Mouse (Mus musculus) neural tube, embryonic 11.5 days (tissue): ENCODE results near the gene Sesn1. TPM values are rescaled to one million over a fixed set of nuclear protein-coding genes. Genes with fewer than 3 reads are reported as not detected.

Source experiments
- ATAC-seq: fragments of 200-750 bp; cut with Nextera tagmentation; 2 replicates; pipeline ENCODE4 v1.8.0; 2017; ENCODE audit warnings: moderate number of reproducible peaks, mild to moderate bottlenecking, moderate TSS enrichment, moderate library complexity; ENCODE audit not compliant: insufficient read depth, low FRiP score, low TSS enrichment
- DNase-seq: peaks from one replicate; pipeline ENCODE4 v3.0.0-alpha.2; 2015; ENCODE audit warnings: low spot score
- H3K27ac ChIP-seq: fragments of 300-500 bp; sonication (generic); 2 replicates; pipeline ENCODE4 v1.5.1; 2014; ENCODE audit warnings: low read depth, mild to moderate bottlenecking, low read length
- H3K27me3 ChIP-seq: fragments of 300-500 bp; sonication (generic); 2 replicates; pipeline ENCODE4 v1.6.1; 2014; ENCODE audit warnings: mild to moderate bottlenecking, low read length, mixed read lengths; ENCODE audit not compliant: control insufficient read depth, insufficient read depth
- H3K36me3 ChIP-seq: fragments of 300-500 bp; sonication (generic); 2 replicates; pipeline ENCODE4 v1.6.1; 2014; ENCODE audit warnings: mild to moderate bottlenecking, low read length, moderate library complexity, mixed read lengths; ENCODE audit not compliant: control insufficient read depth, insufficient read depth
- H3K4me1 ChIP-seq: fragments of 300-500 bp; sonication (generic); 2 replicates; pipeline ENCODE4 v1.6.1; 2014; ENCODE audit warnings: low read length, mixed read lengths; ENCODE audit not compliant: control insufficient read depth, insufficient read depth
- H3K4me2 ChIP-seq: fragments of 300-500 bp; sonication (generic); 2 replicates; pipeline ENCODE4 v1.6.1; 2014; ENCODE audit warnings: low read depth, mild to moderate bottlenecking, moderate library complexity
- H3K4me3 ChIP-seq: fragments of 300-500 bp; sonication (generic); 2 replicates; pipeline ENCODE4 v1.5.1; 2014; ENCODE audit warnings: low read depth, low read length
- H3K9ac ChIP-seq: fragments of 300-500 bp; sonication (generic); 2 replicates; pipeline ENCODE4 v1.6.1; 2014; ENCODE audit warnings: mild to moderate bottlenecking, low read length
- H3K9me3 ChIP-seq: fragments of 300-500 bp; sonication (generic); 2 replicates; pipeline ENCODE4 v1.6.1; 2016; ENCODE audit warnings: low read length; ENCODE audit not compliant: control insufficient read depth
- WGBS: fragments of 180-500 bp; shearing (Covaris S2); extraction: QIAGEN DNeasy Blood & Tissue Kit; methylation state at CpG from one replicate; pipeline ENCODE4 v1.1.7; 2014; 5-methylcytosine and 5-hydroxymethylcytosine counted together
- polyA plus RNA-seq: library from polyadenylated mRNA; unstranded; fragments of >200 nt; fragmentation: Nextera tagmentation; extraction: Ambion mirVana; gene quantifications from 2 replicates; pipeline ENCODE4 v1.2.1, GENCODE M21; 2014

Gene Sesn1
- polyA plus RNA-seq, 1 experiment from 2014 or later: 24.7 TPM

DNA sequence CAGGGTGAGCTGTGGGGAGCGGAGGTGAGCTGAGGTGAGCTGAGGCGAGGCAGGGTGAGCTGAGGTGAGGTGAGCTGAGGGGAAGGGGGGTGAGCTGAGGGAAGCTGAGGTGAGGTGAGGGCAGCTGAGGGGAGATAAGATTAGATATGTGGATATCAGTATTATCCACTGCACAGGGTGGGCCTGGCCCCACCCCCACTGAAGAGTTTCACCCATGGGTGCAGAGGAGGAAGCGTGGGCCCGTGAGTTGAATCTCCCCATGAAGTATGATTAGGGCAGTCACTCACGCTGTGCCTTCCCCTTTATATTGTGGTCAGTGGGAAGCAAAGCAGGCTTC is 143.8 kb downstream of the Sesn1 start:
- H3K27ac ChIP-seq: no peak overlapping the region
- no peak overlapping the region for H3K4me3 ChIP-seq
- H3K4me2 ChIP-seq: no peak overlapping the region
- 95% methylated on average over 5 of the region's 5 CpGs for WGBS
- H3K36me3 ChIP-seq: no peaks in the 10 kb centered on the region
- ATAC-seq: no peak
- no peak overlapping the region for H3K9ac ChIP-seq
- H3K4me1 ChIP-seq: no peaks in the 10 kb centered on the region
- no peak for DNase-seq
- H3K27me3 ChIP-seq: no peaks in the 10 kb centered on the region
- H3K9me3 ChIP-seq: no peaks in the 10 kb centered on the region

DNA sequence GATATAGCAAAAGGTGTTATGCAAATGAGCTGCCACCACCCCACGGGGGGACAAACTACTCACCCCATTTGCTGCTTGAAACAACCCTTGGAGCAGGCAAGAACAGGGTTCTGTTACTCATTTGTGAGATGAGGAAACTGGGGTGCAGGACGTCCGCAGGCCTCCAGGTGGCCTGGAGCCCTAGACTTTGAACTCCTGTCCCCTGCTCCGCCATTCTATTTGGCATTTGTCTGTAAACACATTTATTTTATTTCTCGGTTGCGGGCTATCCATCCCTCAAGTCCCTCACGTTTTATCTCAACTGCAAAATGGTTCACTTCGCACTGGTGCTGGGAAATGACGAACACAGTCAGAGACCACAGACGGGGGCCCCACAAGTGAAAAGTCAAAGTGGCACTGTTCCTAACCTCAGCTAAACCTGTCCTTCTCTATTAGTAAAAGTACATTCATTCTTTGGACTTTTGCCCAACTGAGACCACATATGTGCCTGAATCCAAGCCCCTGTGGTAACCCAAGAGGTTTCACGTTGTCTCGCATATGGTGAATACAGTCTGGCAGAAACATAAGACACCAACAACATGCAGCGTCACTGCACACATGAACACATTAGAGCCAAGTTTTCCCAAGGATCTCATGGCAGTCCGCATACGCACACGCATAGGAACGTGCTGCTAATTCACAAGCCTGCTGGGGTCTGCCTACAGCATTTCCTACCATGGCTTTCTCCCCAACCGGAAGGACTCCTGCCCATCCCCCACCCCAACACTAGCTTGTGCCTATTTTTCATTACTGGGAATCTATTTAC is 147.9 kb downstream of the Sesn1 start:
- H3K4me1 ChIP-seq: no peaks in the 10 kb centered on the region
- H3K36me3 ChIP-seq: no peaks in the 10 kb centered on the region
- no peak for ATAC-seq
- DNase-seq: no peak
- H3K27ac ChIP-seq: no peak overlapping the region
- no peaks in the 10 kb centered on the region for H3K9me3 ChIP-seq
- WGBS: 91% methylated on average over 18 of the region's 18 CpGs
- H3K27me3 ChIP-seq: no peaks in the 10 kb centered on the region
- H3K4me3 ChIP-seq: no peak overlapping the region
- H3K4me2 ChIP-seq: no peak overlapping the region
- H3K9ac ChIP-seq: no peak overlapping the region

Other genes with a start within 250 kb of the Sesn1 start
- gene Ccdc162, start 93.3 kb upstream of the Sesn1 start, polyA plus RNA-seq: 0.28 and 0.58 TPM in 2 replicates
- gene Cep57l1, start 64 bp upstream of the Sesn1 start, polyA plus RNA-seq: 17.8 and 19.1 TPM in 2 replicates
- gene Armc2, start 208.5 kb downstream of the Sesn1 start, polyA plus RNA-seq: 2.2 and 2.8 TPM in 2 replicates